Mouse (Mus musculus): ENCODE measurements around the gene Rnasek. TPM values are rescaled to one million over a fixed set of nuclear protein-coding genes. Genes with fewer than 3 reads are reported as not detected.
A peak's percentile ranks its signal among the peaks of the same experiment; 100 is the strongest.

Rnasek gene
- total RNA-seq, 2 experiments from 2014 or later: 180 to 182 TPM

- intact Hi-C loops (cut with DNase I): no loop called here
- DNase-seq: no peak
Measured at GRCm38 (mm10) chr11:70220323-70220722, 19.3 kb downstream of the Rnasek start.

GRCm38 (mm10) chr11:70219873-70220272 is 19.8 kb downstream of the Rnasek start:
- intact Hi-C loops (cut with DNase I): no loop called here
- DNase-seq: no peak

- DNase-seq: no peak
- intact Hi-C loops (cut with DNase I): no loop called here
Measured at GRCm38 (mm10) chr11:70218741-70219470, 20.7 kb downstream of the Rnasek start.

- intact Hi-C loops (cut with DNase I): no loop called here
- no peak for DNase-seq
Measured at GRCm38 (mm10) chr11:70218039-70218438, 21.6 kb downstream of the Rnasek start.

- intact Hi-C loops (cut with DNase I): no loop called here
- no peak for DNase-seq
Measured at GRCm38 (mm10) chr11:70216103-70216502, 23.5 kb downstream of the Rnasek start.

- no peak for DNase-seq
- intact Hi-C loops (cut with DNase I): no loop called here
Measured at GRCm38 (mm10) chr11:70215301-70215700, 24.3 kb downstream of the Rnasek start.

- DNase-seq: no peak
- intact Hi-C loops (cut with DNase I): loop anchor here (5.0 kb wide), 3 partner anchors 143 to 283 kb away; no protein-coding TSS in a partner anchor
Measured at GRCm38 (mm10) chr11:70214856-70215209, 24.8 kb downstream of the Rnasek start.

GRCm38 (mm10) chr11:70214191-70214855 is 25.3 kb downstream of the Rnasek start:
- intact Hi-C loops (cut with DNase I): loop anchor here (5.0 kb wide), 3 partner anchors 142 to 282 kb away; no protein-coding TSS in a partner anchor
- DNase-seq: no peak

GRCm38 (mm10) chr11:70213736-70214135 is 25.9 kb downstream of the Rnasek start:
- no peak for DNase-seq
- intact Hi-C loops (cut with DNase I): loop anchor here (5.0 kb wide), 3 partner anchors 141 to 281 kb away; no protein-coding TSS in a partner anchor

- intact Hi-C loops (cut with DNase I): loop anchor here (5.0 kb wide), 3 partner anchors 141 to 281 kb away; no protein-coding TSS in a partner anchor
- peak; percentile 66 for DNase-seq
Measured at GRCm38 (mm10) chr11:70212896-70213295, 26.7 kb downstream of the Rnasek start.

GRCm38 (mm10) chr11:70212423-70212822 is 27.2 kb downstream of the Rnasek start, which contains the start of gene Slc16a11:
Slc16a11 (plus strand) TSS chr11:70212752.
- DNase-seq: no peak
- intact Hi-C loops (cut with DNase I): loop anchor here (5.0 kb wide), 3 partner anchors 140 to 280 kb away; no protein-coding TSS in a partner anchor

- no peak for DNase-seq
- intact Hi-C loops (cut with DNase I): loop anchor here (5.0 kb wide), 3 partner anchors 140 to 280 kb away; no protein-coding TSS in a partner anchor
Measured at GRCm38 (mm10) chr11:70211972-70212371, 27.7 kb downstream of the Rnasek start.

- intact Hi-C loops (cut with DNase I): loop anchor here (5.0 kb wide), 3 partner anchors 138 to 278 kb away; no protein-coding TSS in a partner anchor
Measured at GRCm38 (mm10) chr11:70210681-70211080, 29.0 kb downstream of the Rnasek start.

GRCm38 (mm10) chr11:70208778-70209388 is 30.8 kb downstream of the Rnasek start:
- intact Hi-C loops (cut with DNase I): no loop called here

More at GRCm38 (mm10) chr11:70210681-70211080, 29.0 kb downstream of the Rnasek start:
- DNase-seq: no peak

GRCm38 (mm10) chr11:70207283-70207682 is 32.4 kb downstream of the Rnasek start:
- intact Hi-C loops (cut with DNase I): no loop called here
- no peak for DNase-seq

More at GRCm38 (mm10) chr11:70208778-70209388, 30.8 kb downstream of the Rnasek start:
- DNase-seq: no peak

- intact Hi-C loops (cut with DNase I): no loop called here
- no peak for DNase-seq
Measured at GRCm38 (mm10) chr11:70206801-70207200, 32.8 kb downstream of the Rnasek start.

GRCm38 (mm10) chr11:70201691-70202090 is 38.0 kb downstream of the Rnasek start:
- DNase-seq: peak; percentile 91
- intact Hi-C loops (cut with DNase I): no loop called here

- intact Hi-C loops (cut with DNase I): no loop called here
- DNase-seq: no peak
Measured at GRCm38 (mm10) chr11:70200036-70200608, 39.5 kb downstream of the Rnasek start.

GRCm38 (mm10) chr11:70199107-70199506 is 40.5 kb downstream of the Rnasek start:
- DNase-seq: no peak
- intact Hi-C loops (cut with DNase I): loop anchor here (5.0 kb wide), 1 partner anchor 127 kb away; no protein-coding TSS in a partner anchor

GRCm38 (mm10) chr11:70198332-70198731 is 41.3 kb downstream of the Rnasek start:
- no peak for DNase-seq
- intact Hi-C loops (cut with DNase I): loop anchor here (5.0 kb wide), 1 partner anchor 126 kb away; no protein-coding TSS in a partner anchor

All from left cerebral cortex, postnatal 4 days (tissue).